Comparison of ENCODE assay signal across 17 mouse cellular contexts in the genomic region with DNA sequence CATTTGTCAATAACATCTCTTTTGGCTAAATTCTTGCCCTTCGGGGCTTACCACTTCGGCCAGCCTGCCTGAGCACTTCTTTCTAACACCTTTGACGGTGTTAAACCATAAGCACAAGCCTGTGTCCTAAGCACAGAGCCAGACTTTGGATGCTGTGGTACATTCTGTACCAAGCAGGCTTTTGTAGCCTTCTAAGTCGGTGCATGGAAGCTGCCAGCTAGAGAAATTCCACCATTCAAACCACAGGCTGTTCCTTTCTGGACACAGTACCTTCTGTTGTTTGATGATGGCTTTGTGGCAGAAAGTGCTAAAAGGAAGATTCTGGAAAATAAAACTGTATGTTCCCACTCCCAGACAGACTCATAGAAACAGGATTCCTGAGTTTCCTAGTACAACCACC.
DNase-seq lines count a peak whose midpoint lies in the region; ATAC-seq and TF ChIP-seq lines count a peak whose summit lies in the region.
"Had no signal": no experiment of that assay in that cellular context is flagged by ENCODE, and none has a peak within 500 bp of the region (broad histone marks: within the 10 kb centered on the region; RNA-seq: fewer than 3 reads in every experiment).

No protein-coding gene starts in this region.

- TF ChIP-seq CTCF in forebrain, postnatal 0 days (IDR thresholded peaks at IDR 0.05; ENCODE audit: low read depth) = no peak
- TF ChIP-seq CTCF in layer of hippocampus, adult 2 months (conservative IDR thresholded peaks at IDR 0.05) = no peak

- H3K4me3 ChIP-seq in forebrain, postnatal 0 days (ENCODE audit: low read depth, low read length) = no peak overlapping the region
- no peak overlapping the region for H3K4me3 ChIP-seq in forebrain, embryonic 16.5 days (replicated peaks; ENCODE audit: low read length)
- no peak overlapping the region for H3K4me3 ChIP-seq in layer of hippocampus, adult 2 months
- no peak overlapping the region for H3K4me3 ChIP-seq in neural tube, embryonic 11.5 days (ENCODE audit: low read depth, low read length)
- H3K4me3 ChIP-seq: embryonic facial prominence, embryonic 12.5 days; forebrain, embryonic 13.5 days; gastrocnemius, adult 2 months; hindbrain, embryonic 13.5 days had no signal

- no peak overlapping the region for H3K9ac ChIP-seq in forebrain, postnatal 0 days
- no peak overlapping the region for H3K9ac ChIP-seq in forebrain, embryonic 16.5 days (replicated peaks; ENCODE audit: low read depth, low read length)
- no peak overlapping the region for H3K9ac ChIP-seq in neural tube, embryonic 11.5 days (ENCODE audit: low read length)
- H3K9ac ChIP-seq: embryonic facial prominence, embryonic 12.5 days; forebrain, embryonic 13.5 days; hindbrain, embryonic 13.5 days had no signal

- H3K27me3 ChIP-seq in forebrain, postnatal 0 days (ENCODE audit: insufficient read depth, low read length) = no peaks in the 10 kb centered on the region
- H3K27me3 ChIP-seq in forebrain, embryonic 16.5 days (replicated peaks; ENCODE audit: control insufficient read depth, insufficient read depth, low read length) = no peaks in the 10 kb centered on the region
- H3K27me3 ChIP-seq in neural tube, embryonic 11.5 days (ENCODE audit: control insufficient read depth, insufficient read depth, low read length) = no peaks in the 10 kb centered on the region; the same call in 1 of the 2 replicates
- H3K27me3 ChIP-seq: embryonic facial prominence, embryonic 12.5 days; forebrain, embryonic 13.5 days; hindbrain, embryonic 13.5 days had no signal

- H3K4me2 ChIP-seq in forebrain, postnatal 0 days (ENCODE audit: low read depth) = no peak overlapping the region
- H3K4me2 ChIP-seq in forebrain, embryonic 16.5 days (ENCODE audit: low read length) = no peak overlapping the region
- H3K4me2 ChIP-seq in neural tube, embryonic 11.5 days (ENCODE audit: low read depth) = no peak overlapping the region
- H3K4me2 ChIP-seq: embryonic facial prominence, embryonic 12.5 days; forebrain, embryonic 13.5 days; hindbrain, embryonic 13.5 days had no signal

- no peak for ATAC-seq in forebrain, postnatal 0 days
- no peak for ATAC-seq in forebrain, embryonic 16.5 days
- ATAC-seq in neural tube, embryonic 11.5 days (ENCODE audit: insufficient read depth, low FRiP score, low TSS enrichment) = no peak
- ATAC-seq: forebrain, embryonic 13.5 days had no signal

- 80% methylated on average over 4 of the region's 4 CpGs for WGBS in forebrain, postnatal 0 days
- WGBS in forebrain, embryonic 16.5 days = 87% methylated on average over 4 of the region's 4 CpGs
- WGBS in neural tube, embryonic 11.5 days = 88% methylated on average over 4 of the region's 4 CpGs

- DNase-seq in forebrain, postnatal 0 days = no peak
- no peak for DNase-seq in layer of hippocampus, adult 2 months (ENCODE audit: low spot score in 2 of 2)
- DNase-seq in layer of hippocampus, postnatal 10 days (ENCODE audit: low spot score in 2 of 2) = no peak
- DNase-seq in neural tube, embryonic 11.5 days (ENCODE audit: low spot score) = peak; percentile 2
- no peak for DNase-seq in neural tube, embryonic 10.5 days (ENCODE audit: extremely low spot score, low spot score)
- DNase-seq in gastrocnemius, adult 18-20 months (ENCODE audit: low spot score) = no peak
- DNase-seq: adrenal gland, postnatal 10 days; cerebellum, adult 11-12 months; cerebellum, adult 9-10 months; gastrocnemius, adult 2 months; gastrocnemius, postnatal 25 days; heart, postnatal 10 days; heart, postnatal 4 days had no signal

- H3K4me1 ChIP-seq in forebrain, postnatal 0 days (ENCODE audit: insufficient read depth) = no peaks in the 10 kb centered on the region
- H3K4me1 ChIP-seq in forebrain, embryonic 16.5 days (replicated peaks; ENCODE audit: control insufficient read depth, insufficient read depth, low read length) = no peaks in the 10 kb centered on the region
- no peaks in the 10 kb centered on the region for H3K4me1 ChIP-seq in neural tube, embryonic 11.5 days (ENCODE audit: control insufficient read depth, insufficient read depth, low read length)
- H3K4me1 ChIP-seq: embryonic facial prominence, embryonic 12.5 days; forebrain, embryonic 13.5 days had no signal

- H3K9me3 ChIP-seq in forebrain, postnatal 0 days (ENCODE audit: low read length) = no peaks in the 10 kb centered on the region
- no peaks in the 10 kb centered on the region for H3K9me3 ChIP-seq in forebrain, embryonic 16.5 days (ENCODE audit: control insufficient read depth, low read length)
- no peaks in the 10 kb centered on the region for H3K9me3 ChIP-seq in neural tube, embryonic 11.5 days (ENCODE audit: control insufficient read depth, low read length)
- H3K9me3 ChIP-seq: embryonic facial prominence, embryonic 12.5 days; forebrain, embryonic 13.5 days; hindbrain, embryonic 13.5 days had no signal

- 0 out of 2 replicates have a peak overlapping the region, but pooled peaks have one; percentile 5 for H3K27ac ChIP-seq in forebrain, postnatal 0 days (ENCODE audit: low read depth, low read length)
- no peak overlapping the region for H3K27ac ChIP-seq in forebrain, embryonic 16.5 days (ENCODE audit: low read length)
- H3K27ac ChIP-seq in layer of hippocampus, adult 2 months = peak overlapping the region; percentile 67; the same call in 1 of the 2 replicates
- no peak overlapping the region for H3K27ac ChIP-seq in neural tube, embryonic 11.5 days (ENCODE audit: low read depth, low read length)
- H3K27ac ChIP-seq: embryonic facial prominence, embryonic 12.5 days; forebrain, embryonic 13.5 days; gastrocnemius, adult 2 months; hindbrain, embryonic 13.5 days had no signal

- H3K36me3 ChIP-seq in forebrain, postnatal 0 days (ENCODE audit: insufficient read depth) = 0 out of 2 replicates have a peak, but pooled peaks cover 6% of the 10 kb centered on the region
- no peaks in the 10 kb centered on the region for H3K36me3 ChIP-seq in forebrain, embryonic 16.5 days (ENCODE audit: control insufficient read depth, insufficient read depth)
- no peaks in the 10 kb centered on the region for H3K36me3 ChIP-seq in neural tube, embryonic 11.5 days (ENCODE audit: control insufficient read depth, insufficient read depth, low read length)
- H3K36me3 ChIP-seq: embryonic facial prominence, embryonic 12.5 days had no signal

Comparison
In these comparisons a context has a peak if more than half of its experiments do, and no peak if none do; other contexts are left out.
1. H3K27ac ChIP-seq: peak in forebrain, postnatal 0 days (single experiment) and layer of hippocampus, adult 2 months (single experiment); none in forebrain, embryonic 16.5 days (single experiment) and neural tube, embryonic 11.5 days (single experiment).